Mouse (Mus musculus): ENCODE data around the gene Lingo2. TPM values are rescaled to one million over a fixed set of nuclear protein-coding genes. Genes with fewer than 3 reads are reported as not detected.

Gene Lingo2
- polyA plus RNA-seq (2017; shearing (Covaris generic)), result 0.46 TPM

DNA sequence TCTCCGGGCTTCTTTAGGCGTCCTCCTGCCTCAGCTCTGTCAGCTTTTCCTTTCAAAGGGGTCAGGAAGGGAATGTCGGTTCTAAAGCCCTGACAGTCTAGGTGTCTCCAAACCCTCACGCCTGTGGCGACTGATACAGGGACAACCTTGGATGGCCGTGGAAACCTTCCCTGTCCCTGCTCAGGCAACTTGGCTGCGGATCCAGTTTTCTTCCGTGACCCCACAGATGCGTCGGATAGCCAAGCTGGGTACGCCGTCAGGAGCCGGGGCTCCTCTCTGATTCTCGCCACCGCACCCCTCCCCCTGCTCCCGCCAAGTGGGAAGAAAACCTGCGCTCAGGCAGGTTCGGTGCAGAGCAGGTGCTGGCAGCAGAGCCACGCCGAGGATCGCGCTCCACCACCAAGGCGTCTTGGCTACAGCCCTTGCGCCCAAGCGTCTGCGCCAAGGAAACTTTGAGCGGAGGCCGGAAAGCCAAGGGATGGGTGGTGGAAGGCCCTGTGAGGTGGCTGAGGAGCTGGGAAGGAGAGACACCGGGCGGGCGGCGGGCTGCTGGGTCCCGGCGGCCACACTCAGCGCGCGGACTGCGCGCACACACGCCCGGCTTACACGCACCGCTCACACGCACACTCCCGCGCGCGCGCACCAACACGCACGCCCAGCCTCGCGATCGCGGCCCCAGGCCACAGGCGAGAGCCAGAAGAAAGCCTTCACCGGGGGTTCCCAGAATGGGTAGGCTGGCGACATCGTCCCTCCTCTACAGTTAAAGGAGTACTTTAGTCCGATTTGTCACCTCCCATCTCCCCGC is at the start of gene Lingo2:
TSS of gene Lingo2 (minus strand) at position 598 of the 805 bp plus-strand sequence.

Data from effector memory CD4-positive, alpha-beta T cell, adult 5 months (primary cell).